Mouse (Mus musculus): ENCODE data around the gene Ccdc186. TPM values are rescaled to one million over a fixed set of nuclear protein-coding genes. Genes with fewer than 3 reads are reported as not detected.

The Ccdc186 gene
- polyA plus RNA-seq, 1 experiment from 2014 or later: 17.4 TPM

- ATAC-seq (replicated peaks; ENCODE audit: extremely low read depth, insufficient read depth, low FRiP score): no peak
- Histone ChIP-seq H3K4me2 (ENCODE audit: low read depth, low read length) (no peak overlapping the region), H3K9me3 (replicated peaks; ENCODE audit: control insufficient read depth, low read length) (no peaks in the 10 kb centered on the region), H3K4me1 (ENCODE audit: control insufficient read depth, insufficient read depth, low read length) (no peaks in the 10 kb centered on the region), H3K4me3 (ENCODE audit: low read length) (no peak overlapping the region), H3K27ac (ENCODE audit: low read length) (no peak overlapping the region), H3K27me3 (ENCODE audit: control insufficient read depth, insufficient read depth, low read length) (peaks cover 4% of the 10 kb centered on the region), H3K9ac (ENCODE audit: low read length) (no peak overlapping the region), H3K36me3 (ENCODE audit: control insufficient read depth, insufficient read depth) (no peaks in the 10 kb centered on the region)
- WGBS: 80% methylated on average over 11 of the region's 11 CpGs
Observed at GRCm38 (mm10) chr19:56828305-56828704, 6.3 kb upstream of the Ccdc186 start.

- no peak within 1 kb of the TSS for H3K9ac ChIP-seq (ENCODE audit: low read length)
- H3K9me3 ChIP-seq (replicated peaks; ENCODE audit: control insufficient read depth, low read length): no peaks in the 10 kb centered on the region
- WGBS: 44% methylated on average over 44 of the region's 44 CpGs
- H3K27ac ChIP-seq (ENCODE audit: low read length): no peak within 1 kb of the TSS
- peaks cover 4% of the 10 kb centered on the region for H3K27me3 ChIP-seq (ENCODE audit: control insufficient read depth, insufficient read depth, low read length)
- peak within 1 kb of the TSS; percentile 56 for H3K4me2 ChIP-seq (ENCODE audit: low read depth, low read length)
- H3K4me3 ChIP-seq (ENCODE audit: low read length): peak within 1 kb of the TSS; percentile 19
- no peak for ATAC-seq (replicated peaks; ENCODE audit: extremely low read depth, insufficient read depth, low FRiP score)
- H3K36me3 ChIP-seq (ENCODE audit: control insufficient read depth, insufficient read depth): no peaks in the 10 kb centered on the region
- peaks cover 3% of the 10 kb centered on the region; the same call in 1 of the 2 replicates for H3K4me1 ChIP-seq (ENCODE audit: control insufficient read depth, insufficient read depth, low read length)
Observed at GRCm38 (mm10) chr19:56826047-56826631, 4.1 kb upstream of the Ccdc186 start, which contains the start of gene Tdrd1. TSS of gene Tdrd1 (plus strand) at chr19:56826209.

- Histone ChIP-seq H3K9ac (ENCODE audit: low read length) (peak overlapping the region; percentile 49), H3K27me3 (ENCODE audit: control insufficient read depth, insufficient read depth, low read length) (peaks cover 4% of the 10 kb centered on the region), H3K4me3 (ENCODE audit: low read length) (peak overlapping the region; percentile 90), H3K9me3 (replicated peaks; ENCODE audit: control insufficient read depth, low read length) (no peaks in the 10 kb centered on the region), H3K4me1 (ENCODE audit: control insufficient read depth, insufficient read depth, low read length) (peaks cover 33% of the 10 kb centered on the region), H3K27ac (ENCODE audit: low read length) (peak overlapping the region; percentile 34; the same call in 1 of the 2 replicates), H3K36me3 (ENCODE audit: control insufficient read depth, insufficient read depth) (no peaks in the 10 kb centered on the region), H3K4me2 (ENCODE audit: low read depth, low read length) (peak overlapping the region; percentile 68)
- no peak for ATAC-seq (replicated peaks; ENCODE audit: extremely low read depth, insufficient read depth, low FRiP score)
- WGBS: 23% methylated on average over 10 of the region's 10 CpGs
Observed at GRCm38 (mm10) chr19:56822448-56822836, 452 bp upstream of the Ccdc186 start.

GRCm38 (mm10) chr19:56821040-56821797 is 771 bp downstream of the Ccdc186 start:
- Histone ChIP-seq H3K36me3 (ENCODE audit: control insufficient read depth, insufficient read depth) (no peaks in the 10 kb centered on the region), H3K27me3 (ENCODE audit: control insufficient read depth, insufficient read depth, low read length) (no peaks in the 10 kb centered on the region; the same call in 1 of the 2 replicates), H3K4me3 (ENCODE audit: low read length) (peak overlapping the region; percentile 90), H3K9me3 (replicated peaks; ENCODE audit: control insufficient read depth, low read length) (no peaks in the 10 kb centered on the region), H3K4me1 (ENCODE audit: control insufficient read depth, insufficient read depth, low read length) (peaks cover 45% of the 10 kb centered on the region), H3K4me2 (ENCODE audit: low read depth, low read length) (peak overlapping the region; percentile 67), H3K27ac (ENCODE audit: low read length) (peak overlapping the region; percentile 85), H3K9ac (ENCODE audit: low read length) (peak overlapping the region; percentile 98)
- WGBS: 5% methylated on average over 22 of the region's 22 CpGs
- no peak for ATAC-seq (replicated peaks; ENCODE audit: extremely low read depth, insufficient read depth, low FRiP score)

GRCm38 (mm10) chr19:56817851-56818526 is 4.0 kb downstream of the Ccdc186 start:
- Histone ChIP-seq H3K9me3 (replicated peaks; ENCODE audit: control insufficient read depth, low read length) (no peaks in the 10 kb centered on the region), H3K4me1 (ENCODE audit: control insufficient read depth, insufficient read depth, low read length) (peaks cover 54% of the 10 kb centered on the region), H3K4me2 (ENCODE audit: low read depth, low read length) (peak overlapping the region; percentile 60), H3K4me3 (ENCODE audit: low read length) (peak overlapping the region; percentile 29), H3K36me3 (ENCODE audit: control insufficient read depth, insufficient read depth) (peaks cover 2% of the 10 kb centered on the region; the same call in 1 of the 2 replicates), H3K27ac (ENCODE audit: low read length) (peak overlapping the region; percentile 96), H3K27me3 (ENCODE audit: control insufficient read depth, insufficient read depth, low read length) (no peaks in the 10 kb centered on the region), H3K9ac (ENCODE audit: low read length) (peak overlapping the region; percentile 56)
- 9% methylated on average over 14 of the region's 14 CpGs for WGBS
- ATAC-seq (replicated peaks; ENCODE audit: extremely low read depth, insufficient read depth, low FRiP score): peak; percentile 52

- H3K4me1 ChIP-seq (ENCODE audit: control insufficient read depth, insufficient read depth, low read length): peaks cover 38% of the 10 kb centered on the region
- peaks cover 15% of the 10 kb centered on the region for H3K36me3 ChIP-seq (ENCODE audit: control insufficient read depth, insufficient read depth)
- H3K27me3 ChIP-seq (ENCODE audit: control insufficient read depth, insufficient read depth, low read length): no peaks in the 10 kb centered on the region
- H3K4me2 ChIP-seq (ENCODE audit: low read depth, low read length): no peak overlapping the region
- ATAC-seq (replicated peaks; ENCODE audit: extremely low read depth, insufficient read depth, low FRiP score): no peak
- no peak overlapping the region for H3K9ac ChIP-seq (ENCODE audit: low read length)
- H3K9me3 ChIP-seq (replicated peaks; ENCODE audit: control insufficient read depth, low read length): no peaks in the 10 kb centered on the region
- H3K4me3 ChIP-seq (ENCODE audit: low read length): no peak overlapping the region
- WGBS: 67% methylated on average over 4 of the region's 4 CpGs
- no peak overlapping the region for H3K27ac ChIP-seq (ENCODE audit: low read length)
Observed at GRCm38 (mm10) chr19:56813360-56813759, 8.6 kb downstream of the Ccdc186 start.

- no peaks in the 10 kb centered on the region for H3K9me3 ChIP-seq (replicated peaks; ENCODE audit: control insufficient read depth, low read length)
- H3K27me3 ChIP-seq (ENCODE audit: control insufficient read depth, insufficient read depth, low read length): no peaks in the 10 kb centered on the region
- WGBS: 32% methylated on average over 9 of the region's 9 CpGs
- no peak overlapping the region for H3K27ac ChIP-seq (ENCODE audit: low read length)
- H3K4me1 ChIP-seq (ENCODE audit: control insufficient read depth, insufficient read depth, low read length): peaks cover 21% of the 10 kb centered on the region
- no peak overlapping the region for H3K9ac ChIP-seq (ENCODE audit: low read length)
- peaks cover 26% of the 10 kb centered on the region for H3K36me3 ChIP-seq (ENCODE audit: control insufficient read depth, insufficient read depth)
- H3K4me3 ChIP-seq (ENCODE audit: low read length): no peak overlapping the region
- H3K4me2 ChIP-seq (ENCODE audit: low read depth, low read length): no peak overlapping the region
- peak; percentile 55; the same call in 1 of the 2 replicates for ATAC-seq (replicated peaks; ENCODE audit: extremely low read depth, insufficient read depth, low FRiP score)
Observed at GRCm38 (mm10) chr19:56811590-56811989, 10.4 kb downstream of the Ccdc186 start.

- Histone ChIP-seq H3K27ac (ENCODE audit: low read length) (no peak overlapping the region), H3K9ac (ENCODE audit: low read length) (no peak overlapping the region), H3K27me3 (ENCODE audit: control insufficient read depth, insufficient read depth, low read length) (no peaks in the 10 kb centered on the region), H3K4me1 (ENCODE audit: control insufficient read depth, insufficient read depth, low read length) (peaks cover 12% of the 10 kb centered on the region), H3K36me3 (ENCODE audit: control insufficient read depth, insufficient read depth) (peaks cover 31% of the 10 kb centered on the region), H3K4me3 (ENCODE audit: low read length) (no peak overlapping the region), H3K9me3 (replicated peaks; ENCODE audit: control insufficient read depth, low read length) (no peaks in the 10 kb centered on the region), H3K4me2 (ENCODE audit: low read depth, low read length) (no peak overlapping the region)
- ATAC-seq (replicated peaks; ENCODE audit: extremely low read depth, insufficient read depth, low FRiP score): no peak
Observed at GRCm38 (mm10) chr19:56810641-56811146, 11.3 kb downstream of the Ccdc186 start.
